Mouse (Mus musculus): Measurements from ENCODE around the gene Rabepk. TPM values are rescaled to one million over a fixed set of nuclear protein-coding genes. Genes with fewer than 3 reads are reported as not detected.

The Rabepk gene
- total and polyA plus RNA-seq, 3 experiments = 47.1 to 85.3 TPM; not detected in 1

DNA sequence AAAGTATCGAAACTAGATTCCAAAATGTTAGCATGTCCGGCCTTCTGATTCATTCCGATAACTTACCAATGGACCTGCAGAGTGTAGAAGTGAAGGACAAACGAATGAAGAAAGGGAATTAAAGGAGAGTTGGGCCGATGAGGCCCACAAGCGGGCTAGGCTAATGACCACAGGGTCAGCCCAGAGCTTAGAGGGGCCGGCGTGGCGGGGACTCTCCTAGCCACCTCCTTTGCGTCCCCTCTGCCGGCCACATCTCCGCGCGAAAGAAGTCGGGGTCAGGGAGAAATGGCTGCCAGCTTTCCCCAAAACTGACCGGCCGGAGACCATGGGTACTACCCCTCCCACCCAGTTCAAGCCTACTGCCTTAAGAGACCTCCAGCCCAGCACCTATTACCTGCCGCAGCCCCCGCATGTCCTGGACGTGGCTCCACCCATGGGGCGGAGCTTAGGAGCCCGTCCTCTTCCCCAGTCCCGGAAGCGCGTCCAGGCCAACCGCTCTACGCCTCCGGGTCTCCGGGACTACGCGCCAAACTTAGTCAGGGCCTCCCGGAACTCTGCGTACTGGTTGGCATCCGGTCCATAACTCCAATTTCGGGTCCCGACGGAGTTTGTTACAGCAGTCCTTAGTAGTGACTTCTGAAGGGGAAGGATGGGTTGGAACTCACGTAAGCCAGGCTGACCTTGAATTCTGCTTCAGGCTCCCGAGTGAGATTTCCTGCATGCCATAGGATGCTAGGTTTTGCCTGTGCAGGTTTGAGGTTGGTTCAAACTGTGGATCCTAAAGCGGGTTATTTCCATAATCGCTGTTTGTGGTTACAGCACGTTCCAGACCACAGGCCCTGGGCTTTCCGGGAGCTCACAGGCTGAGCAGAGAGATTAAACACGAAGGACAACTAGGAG, at the start of gene Rabepk (continued):
- TF ChIP-seq MEF2A (IDR thresholded peaks at IDR 0.05; ENCODE audit: extremely low read depth, insufficient replicate concordance, low read depth, low read length, poor library complexity, severe bottlenecking) = no peak
- TF ChIP-seq RCOR1 (IDR thresholded peaks at IDR 0.05; ENCODE audit: low read depth, low read length) = peak; percentile 48; the same call in 1 of the 2 replicates
- TF ChIP-seq CHD2 (IDR thresholded peaks at IDR 0.05; ENCODE audit: low read length) = no peak
- no peak for TF ChIP-seq MAFK (IDR thresholded peaks at IDR 0.05; ENCODE audit: borderline replicate concordance, low read depth, low read length)

DNA sequence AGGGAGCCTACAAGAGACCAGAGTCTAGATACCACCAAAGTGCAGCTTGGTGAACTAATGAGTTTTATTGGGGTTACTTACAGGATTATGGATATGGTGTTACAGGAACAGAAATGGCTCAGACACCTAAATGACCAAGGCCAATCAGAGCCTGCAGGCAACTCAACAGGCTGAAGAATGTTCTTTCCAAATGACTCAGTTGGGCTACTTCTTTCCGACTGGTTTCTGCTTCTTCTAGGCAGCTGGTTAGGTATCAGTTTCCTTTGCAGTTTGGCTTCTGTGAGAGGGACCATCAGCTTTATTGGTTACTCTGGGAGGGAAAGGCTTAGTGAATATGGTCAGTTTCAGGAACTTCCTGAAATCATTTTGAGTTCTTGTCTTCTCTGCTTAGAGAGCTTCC, 48.0 kb upstream of the Rabepk start:
- no peak for DNase-seq (ENCODE audit: low read depth, low spot score)
- Histone ChIP-seq H3K27ac (ENCODE audit: control insufficient read depth, low read depth, low read length) (no peak overlapping the region), H3K4me1 (ENCODE audit: control insufficient read depth in 1 of 2, insufficient read depth in 2 of 2, low read length in 2 of 2) (no peaks in the 10 kb centered on the region), H3K9me3 (replicated peaks; ENCODE audit: insufficient read depth, low read length) (no peaks in the 10 kb centered on the region), H3K36me3 (ENCODE audit: control insufficient read depth in 1 of 2, insufficient read depth in 2 of 2, low read length in 2 of 2) (peaks cover 0 to 17% of the 10 kb centered on the region in 2 experiments; a peak in 2 of 4 replicates), H3K4me3 (ENCODE audit: control insufficient read depth in 1 of 2, insufficient read depth in 1 of 2, low read depth in 2 of 2, low read length in 2 of 2) (no peak overlapping the region), H3K27me3 (ENCODE audit: control insufficient read depth in 1 of 2, insufficient read depth in 2 of 2, low read length in 2 of 2) (no peaks in the 10 kb centered on the region), H3K79me2 (ENCODE audit: control insufficient read depth, insufficient read depth, low read length, poor library complexity) (no peaks in the 10 kb centered on the region), H3K9ac (ENCODE audit: control insufficient read depth, low read depth, low read length, poor library complexity, severe bottlenecking) (no peak overlapping the region)
- TF ChIP-seq EP300 (IDR thresholded peaks at IDR 0.05; ENCODE audit: low read depth in 1 of 2, low read length in 2 of 2) (no peak), USF2 (IDR thresholded peaks at IDR 0.05; ENCODE audit: borderline replicate concordance in 1 of 2, insufficient read depth in 1 of 2, low read depth in 1 of 2, low read length in 2 of 2) (no peak), NELFE (IDR thresholded peaks at IDR 0.05; ENCODE audit: low read depth, low read length) (no peak), ZC3H11A (IDR thresholded peaks at IDR 0.05; ENCODE audit: low read depth, low read length) (no peak), RAD21 (IDR thresholded peaks at IDR 0.05; ENCODE audit: low read depth, low read length) (no peak), POLR2A (IDR thresholded peaks at IDR 0.05; ENCODE audit: control insufficient read depth in 1 of 2, insufficient read depth in 1 of 2, low read depth in 1 of 2, low read length in 2 of 2, poor library complexity in 1 of 2) (no peak), CHD2 (IDR thresholded peaks at IDR 0.05; ENCODE audit: low read length) (no peak), MAX (IDR thresholded peaks at IDR 0.05; ENCODE audit: low read length) (no peak), GABPA (IDR thresholded peaks at IDR 0.05; ENCODE audit: low read depth, low read length) (no peak), MAZ (IDR thresholded peaks at IDR 0.05; ENCODE audit: low read depth, low read length) (no peak), ETS1 (IDR thresholded peaks at IDR 0.05; ENCODE audit: low read depth, low read length) (no peak), MYB (IDR thresholded peaks at IDR 0.05; ENCODE audit: low read depth, low read length) (no peak), MEF2A (IDR thresholded peaks at IDR 0.05; ENCODE audit: extremely low read depth, insufficient replicate concordance, low read depth, low read length, poor library complexity, severe bottlenecking) (no peak), MAFK (IDR thresholded peaks at IDR 0.05; ENCODE audit: borderline replicate concordance, low read depth, low read length) (no peak), ZNF384 (IDR thresholded peaks at IDR 0.05; ENCODE audit: low read depth, low read length) (no peak), POLR2AphosphoS5 (IDR thresholded peaks at IDR 0.05; ENCODE audit: borderline replicate concordance, low read depth, low read length) (no peak), ZMIZ1 (IDR thresholded peaks at IDR 0.05; ENCODE audit: low read depth, low read length) (no peak)
